Mouse (Mus musculus) gastrocnemius, adult 18-20 months (tissue): ENCODE measurements around the gene Hist1h2bh. TPM values are rescaled to one million over a fixed set of nuclear protein-coding genes. Genes with fewer than 3 reads are reported as not detected.
"Not testable (repeated sequence)": the region's sequence is repeated elsewhere in the genome, so short reads cannot be mapped to it uniquely, and the experiment has no call there.

Source experiments
- DNase-seq: peaks from one replicate; pipeline ENCODE4 v3.0.0; 2021; ENCODE audit warnings: low spot score
- long read RNA-seq, 2 experiments: library from polyadenylated mRNA; stranded (forward); transcript quantifications; one replicate each; pipeline ENCODE4 v2.0.0; 2021
- total RNA-seq, 2 experiments: library from RNA; stranded (reverse); gene quantifications; 2 replicates each; pipeline ENCODE4 v1.2.3; 2021

Hist1h2bh gene
- total RNA-seq = 1 to 10 TPM; 1.0 to 1.1 TPM
- long read RNA-seq, experiment 1, partial matches to known transcripts = 0 of 3 reads
- long read RNA-seq, experiment 1, other reads (novel, unspliced or antisense) = 0 of 3 reads
- long read RNA-seq, experiment 2, partial matches to known transcripts = 0 of 1 reads
- long read RNA-seq, experiment 2, other reads (novel, unspliced or antisense) = 0 of 1 reads

GRCm38 (mm10) chr13:23542999-23543607, at the start of gene Hist1h2bh:
Gene Hist1h2bh, minus strand, starts transcription at chr13:23543392.
- peak; percentile 75 for DNase-seq

DNA sequence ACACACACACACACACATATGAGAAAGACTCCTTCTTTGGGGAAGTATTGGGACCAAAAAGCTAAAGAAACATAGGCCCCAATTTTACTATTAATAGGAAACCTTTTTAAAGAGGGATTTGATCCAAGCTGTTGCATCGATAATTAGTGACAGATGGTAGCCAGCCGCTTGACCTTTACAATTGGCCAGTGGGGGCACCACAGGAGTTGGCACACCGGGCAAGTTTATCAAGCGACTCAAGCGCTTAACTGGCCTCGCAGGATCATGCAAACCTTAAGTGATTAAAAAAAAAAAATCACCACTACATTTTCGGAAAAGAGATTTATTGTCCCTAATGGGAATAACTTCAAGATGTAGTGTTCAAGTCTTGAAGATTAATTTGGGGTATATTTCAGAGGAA, 49.4 kb upstream of the Hist1h2bh start:
- no peak for DNase-seq

- DNase-seq = not testable (repeated sequence)
These were observed 48.7 kb upstream of the Hist1h2bh start for GRCm38 (mm10) chr13:23591886-23592285.

- no peak for DNase-seq
These were observed 48.0 kb upstream of the Hist1h2bh start for GRCm38 (mm10) chr13:23591206-23591605.

DNA sequence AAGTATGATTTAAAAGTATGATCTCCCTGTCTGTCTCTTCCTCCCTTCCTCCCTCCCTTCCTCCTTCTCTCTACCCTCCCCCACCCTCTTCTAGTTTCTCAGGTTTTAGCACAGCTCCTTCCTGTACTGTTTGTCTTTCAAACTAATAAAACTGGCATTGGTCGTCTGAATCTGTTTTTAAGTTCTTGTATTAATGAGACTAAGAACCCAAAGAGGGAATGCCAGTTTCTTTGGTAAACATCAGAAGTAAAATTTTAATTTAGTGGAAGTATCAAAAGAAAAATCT, 43.7 kb upstream of the Hist1h2bh start:
- no peak for DNase-seq

GRCm38 (mm10) chr13:23586099-23586939, 43.1 kb upstream of the Hist1h2bh start:
- no peak for DNase-seq

- peak; percentile 72 for DNase-seq
These were observed 42.4 kb upstream of the Hist1h2bh start for GRCm38 (mm10) chr13:23585442-23586098.

DNA sequence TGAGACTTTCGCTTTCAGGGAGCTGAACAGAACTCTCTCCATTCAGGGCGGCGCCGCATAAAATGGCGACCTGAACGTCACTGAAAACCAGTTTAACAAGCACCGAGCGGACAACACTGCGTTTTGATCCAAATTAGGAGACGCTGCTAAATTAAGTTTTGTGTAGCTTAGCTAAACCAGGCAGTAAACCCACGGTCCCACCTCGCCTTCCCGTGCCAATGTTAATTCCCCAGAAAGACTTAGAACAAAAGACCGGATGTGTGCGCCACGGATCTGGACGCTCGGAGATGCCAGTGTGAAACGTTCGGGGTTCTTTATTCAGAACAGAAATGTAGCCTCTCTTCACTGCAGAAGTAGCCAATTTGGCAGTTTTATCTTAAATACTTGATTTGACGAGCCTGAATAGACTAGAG, 41.8 kb upstream of the Hist1h2bh start:
- peak; percentile 62 for DNase-seq

- DNase-seq = no peak
These were observed 41.1 kb upstream of the Hist1h2bh start for GRCm38 (mm10) chr13:23584331-23584730.

- no peak for DNase-seq
These were observed 40.3 kb upstream of the Hist1h2bh start for GRCm38 (mm10) chr13:23583387-23584068.

- no peak for DNase-seq
These were observed 39.2 kb upstream of the Hist1h2bh start for GRCm38 (mm10) chr13:23582219-23583056.

- DNase-seq = peak; percentile 98
These were observed 38.4 kb upstream of the Hist1h2bh start, which contains the start of gene Hist1h4d for GRCm38 (mm10) chr13:23581408-23582218. Gene Hist1h4d, plus strand, starts transcription at chr13:23581598.

GRCm38 (mm10) chr13:23577835-23578234, 34.6 kb upstream of the Hist1h2bh start:
- no peak for DNase-seq

- no peak for DNase-seq
These were observed 33.9 kb upstream of the Hist1h2bh start for GRCm38 (mm10) chr13:23576906-23577639.

GRCm38 (mm10) chr13:23576351-23576881, 33.2 kb upstream of the Hist1h2bh start:
- no peak for DNase-seq

GRCm38 (mm10) chr13:23575864-23576313, 32.7 kb upstream of the Hist1h2bh start:
- not testable (repeated sequence) for DNase-seq

GRCm38 (mm10) chr13:23575271-23575851, 32.2 kb upstream of the Hist1h2bh start, which contains the start of gene Hist1h3d:
Gene Hist1h3d, plus strand, starts transcription at chr13:23575763.
- DNase-seq = no peak

DNA sequence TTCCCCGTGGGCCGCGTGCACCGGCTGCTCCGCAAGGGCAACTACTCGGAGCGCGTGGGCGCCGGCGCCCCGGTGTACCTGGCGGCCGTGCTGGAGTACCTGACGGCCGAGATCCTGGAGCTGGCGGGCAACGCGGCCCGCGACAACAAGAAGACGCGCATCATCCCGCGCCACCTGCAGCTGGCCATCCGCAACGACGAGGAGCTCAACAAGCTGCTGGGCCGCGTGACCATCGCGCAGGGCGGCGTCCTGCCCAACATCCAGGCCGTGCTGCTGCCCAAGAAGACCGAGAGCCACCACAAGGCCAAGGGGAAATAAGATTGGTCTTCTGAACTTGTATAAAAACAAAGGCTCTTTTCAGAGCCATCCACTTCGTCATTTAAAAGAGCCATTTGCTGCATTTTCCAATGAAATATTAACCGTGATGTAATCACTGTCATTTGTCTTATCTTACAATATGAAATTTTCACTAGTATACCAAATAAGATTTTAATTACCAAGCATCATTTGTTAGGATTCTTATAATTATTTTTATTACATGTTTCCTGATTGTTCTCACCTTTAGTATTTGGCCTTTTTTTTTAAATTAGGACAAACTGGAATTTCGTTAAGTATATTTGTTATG, 31.5 kb upstream of the Hist1h2bh start:
- DNase-seq = not testable (repeated sequence)
